Mouse (Mus musculus) C2C12 (cell line): ENCODE measurements around the gene Gm5114.

Source experiments
- CEBPB ChIP-seq: IDR thresholded peaks from one replicate; pipeline ENCODE4 v1.6.1; 2011; ENCODE audit warnings: low read depth, mild to moderate bottlenecking, control low read depth, moderate library complexity
- CTCF ChIP-seq: IDR thresholded peaks from one replicate; pipeline ENCODE4 v1.5.1; 2011; ENCODE audit not compliant: control insufficient read depth, insufficient read depth, insufficient read length
- FOSL1 ChIP-seq: IDR thresholded peaks from one replicate; pipeline ENCODE4 v1.8.0; 2011; ENCODE audit warnings: mild to moderate bottlenecking, low read length; ENCODE audit not compliant: poor library complexity, insufficient read depth, severe bottlenecking
- MAX ChIP-seq: IDR thresholded peaks from one replicate; pipeline ENCODE4 v1.6.1; 2011; ENCODE audit warnings: mild to moderate bottlenecking, control low read depth
- MYOD1 ChIP-seq: IDR thresholded peaks from one replicate; pipeline ENCODE4 v1.6.1; 2011; ENCODE audit warnings: low read depth; ENCODE audit not compliant: control insufficient read depth, insufficient read length
- MYOG ChIP-seq: IDR thresholded peaks from one replicate; pipeline ENCODE4 v1.6.1; 2011; ENCODE audit not compliant: control insufficient read depth, insufficient read length; ENCODE audit errors: extremely low read depth

DNA sequence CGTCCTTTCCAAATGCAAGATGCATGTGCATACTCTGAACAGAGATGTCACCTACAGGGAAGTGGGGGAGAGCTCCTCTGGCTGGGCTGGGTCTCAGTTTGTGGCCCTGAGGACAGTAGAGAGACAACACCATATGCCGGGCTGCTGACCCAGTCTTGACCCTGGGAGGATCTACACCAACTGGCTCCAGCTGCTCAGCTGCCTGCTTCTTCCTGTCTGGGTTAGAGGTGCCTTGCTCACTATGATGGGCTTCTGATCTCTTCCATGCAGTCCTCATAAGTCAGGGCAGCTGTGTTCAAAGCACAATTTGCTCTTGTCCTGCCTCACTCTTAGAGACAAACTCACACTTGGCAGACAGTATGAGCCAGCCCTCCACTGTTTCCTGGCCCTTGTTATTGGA is 28.3 kb upstream of the Gm5114 start:
- TF ChIP-seq MYOD1: no peak
- TF ChIP-seq CEBPB: no peak
- no peak for TF ChIP-seq CTCF
- TF ChIP-seq MAX: no peak
- no peak for TF ChIP-seq MYOG
- TF ChIP-seq FOSL1: no peak
